Mouse (Mus musculus): ENCODE results near the gene Grk1. TPM values are rescaled to one million over a fixed set of nuclear protein-coding genes. Genes with fewer than 3 reads are reported as not detected.

The Grk1 gene
- polyA plus RNA-seq, 1 experiment from 2014 or later = not detected

- ATAC-seq (ENCODE audit: low read depth) = no peak
- H3K27ac ChIP-seq (ENCODE audit: low read length) = no peak overlapping the region
- 66% methylated on average over 10 of the region's 10 CpGs for WGBS
- no peak overlapping the region for H3K9ac ChIP-seq (ENCODE audit: low read length)
- no peaks in the 10 kb centered on the region for H3K36me3 ChIP-seq (ENCODE audit: control insufficient read depth, insufficient read depth, low read length)
- H3K4me2 ChIP-seq (ENCODE audit: low read depth, low read length) = no peak overlapping the region
- no peak overlapping the region for H3K4me3 ChIP-seq (ENCODE audit: low read length)
- no peaks in the 10 kb centered on the region for H3K4me1 ChIP-seq (replicated peaks; ENCODE audit: control insufficient read depth, insufficient read depth, low read length)
- H3K9me3 ChIP-seq (ENCODE audit: control insufficient read depth, low read length) = no peaks in the 10 kb centered on the region
- H3K27me3 ChIP-seq (ENCODE audit: control insufficient read depth, insufficient read depth, low read depth, low read length) = no peaks in the 10 kb centered on the region
Measured at GRCm38 (mm10) chr8:13415879-13416278, 11.0 kb downstream of the Grk1 start.

GRCm38 (mm10) chr8:13419111-13419639 lies 14.3 kb downstream of the Grk1 start:
- H3K4me3 ChIP-seq (ENCODE audit: low read length) = no peak overlapping the region
- H3K36me3 ChIP-seq (ENCODE audit: control insufficient read depth, insufficient read depth, low read length) = no peaks in the 10 kb centered on the region
- no peak for ATAC-seq (ENCODE audit: low read depth)
- WGBS = 61% methylated on average over 2 of the region's 2 CpGs
- H3K4me1 ChIP-seq (replicated peaks; ENCODE audit: control insufficient read depth, insufficient read depth, low read length) = no peaks in the 10 kb centered on the region
- no peaks in the 10 kb centered on the region for H3K27me3 ChIP-seq (ENCODE audit: control insufficient read depth, insufficient read depth, low read depth, low read length)
- no peaks in the 10 kb centered on the region for H3K9me3 ChIP-seq (ENCODE audit: control insufficient read depth, low read length)
- H3K27ac ChIP-seq (ENCODE audit: low read length) = no peak overlapping the region
- H3K4me2 ChIP-seq (ENCODE audit: low read depth, low read length) = no peak overlapping the region
- H3K9ac ChIP-seq (ENCODE audit: low read length) = no peak overlapping the region

GRCm38 (mm10) chr8:13420970-13421369 lies 16.1 kb downstream of the Grk1 start:
- WGBS = 83% methylated on average over 6 of the region's 6 CpGs
- Histone ChIP-seq H3K36me3 (ENCODE audit: control insufficient read depth, insufficient read depth, low read length) (no peaks in the 10 kb centered on the region), H3K27ac (ENCODE audit: low read length) (no peak overlapping the region), H3K27me3 (ENCODE audit: control insufficient read depth, insufficient read depth, low read depth, low read length) (no peaks in the 10 kb centered on the region), H3K9me3 (ENCODE audit: control insufficient read depth, low read length) (no peaks in the 10 kb centered on the region), H3K4me1 (replicated peaks; ENCODE audit: control insufficient read depth, insufficient read depth, low read length) (no peaks in the 10 kb centered on the region), H3K9ac (ENCODE audit: low read length) (no peak overlapping the region), H3K4me2 (ENCODE audit: low read depth, low read length) (no peak overlapping the region), H3K4me3 (ENCODE audit: low read length) (no peak overlapping the region)
- no peak for ATAC-seq (ENCODE audit: low read depth)

GRCm38 (mm10) chr8:13427351-13427750 lies 22.5 kb downstream of the Grk1 start:
- Histone ChIP-seq H3K4me2 (ENCODE audit: low read depth, low read length) (no peak overlapping the region), H3K4me3 (ENCODE audit: low read length) (no peak overlapping the region), H3K27me3 (ENCODE audit: control insufficient read depth, insufficient read depth, low read depth, low read length) (no peaks in the 10 kb centered on the region), H3K9ac (ENCODE audit: low read length) (no peak overlapping the region), H3K4me1 (replicated peaks; ENCODE audit: control insufficient read depth, insufficient read depth, low read length) (no peaks in the 10 kb centered on the region), H3K27ac (ENCODE audit: low read length) (0 out of 2 replicates have a peak overlapping the region, but pooled peaks have one; percentile 16), H3K9me3 (ENCODE audit: control insufficient read depth, low read length) (no peaks in the 10 kb centered on the region), H3K36me3 (ENCODE audit: control insufficient read depth, insufficient read depth, low read length) (no peaks in the 10 kb centered on the region)
- ATAC-seq (ENCODE audit: low read depth) = no peak
- 61% methylated on average over 6 of the region's 6 CpGs for WGBS

GRCm38 (mm10) chr8:13428156-13428555 lies 23.3 kb downstream of the Grk1 start:
- no peak for ATAC-seq (ENCODE audit: low read depth)
- no peaks in the 10 kb centered on the region for H3K9me3 ChIP-seq (ENCODE audit: control insufficient read depth, low read length)
- H3K4me1 ChIP-seq (replicated peaks; ENCODE audit: control insufficient read depth, insufficient read depth, low read length) = no peaks in the 10 kb centered on the region
- H3K27ac ChIP-seq (ENCODE audit: low read length) = no peak overlapping the region
- no peak overlapping the region for H3K9ac ChIP-seq (ENCODE audit: low read length)
- H3K4me2 ChIP-seq (ENCODE audit: low read depth, low read length) = no peak overlapping the region
- H3K36me3 ChIP-seq (ENCODE audit: control insufficient read depth, insufficient read depth, low read length) = no peaks in the 10 kb centered on the region
- WGBS = 70% methylated on average over 9 of the region's 9 CpGs
- no peaks in the 10 kb centered on the region for H3K27me3 ChIP-seq (ENCODE audit: control insufficient read depth, insufficient read depth, low read depth, low read length)
- no peak overlapping the region for H3K4me3 ChIP-seq (ENCODE audit: low read length)

GRCm38 (mm10) chr8:13430412-13430811 lies 25.5 kb downstream of the Grk1 start:
- no peaks in the 10 kb centered on the region for H3K9me3 ChIP-seq (ENCODE audit: control insufficient read depth, low read length)
- H3K36me3 ChIP-seq (ENCODE audit: control insufficient read depth, insufficient read depth, low read length) = no peaks in the 10 kb centered on the region
- WGBS = 65% methylated on average over 7 of the region's 7 CpGs
- H3K4me1 ChIP-seq (replicated peaks; ENCODE audit: control insufficient read depth, insufficient read depth, low read length) = no peaks in the 10 kb centered on the region
- no peak overlapping the region for H3K27ac ChIP-seq (ENCODE audit: low read length)
- no peak for ATAC-seq (ENCODE audit: low read depth)
- peaks cover 14% of the 10 kb centered on the region for H3K27me3 ChIP-seq (ENCODE audit: control insufficient read depth, insufficient read depth, low read depth, low read length)
- no peak overlapping the region for H3K4me3 ChIP-seq (ENCODE audit: low read length)
- no peak overlapping the region for H3K9ac ChIP-seq (ENCODE audit: low read length)
- H3K4me2 ChIP-seq (ENCODE audit: low read depth, low read length) = no peak overlapping the region

GRCm38 (mm10) chr8:13430866-13431265 lies 26.0 kb downstream of the Grk1 start:
- no peaks in the 10 kb centered on the region for H3K9me3 ChIP-seq (ENCODE audit: control insufficient read depth, low read length)
- H3K36me3 ChIP-seq (ENCODE audit: control insufficient read depth, insufficient read depth, low read length) = no peaks in the 10 kb centered on the region
- no peak overlapping the region for H3K9ac ChIP-seq (ENCODE audit: low read length)
- no peaks in the 10 kb centered on the region for H3K4me1 ChIP-seq (replicated peaks; ENCODE audit: control insufficient read depth, insufficient read depth, low read length)
- H3K27ac ChIP-seq (ENCODE audit: low read length) = no peak overlapping the region
- H3K4me2 ChIP-seq (ENCODE audit: low read depth, low read length) = no peak overlapping the region
- H3K4me3 ChIP-seq (ENCODE audit: low read length) = no peak overlapping the region
- no peak for ATAC-seq (ENCODE audit: low read depth)
- H3K27me3 ChIP-seq (ENCODE audit: control insufficient read depth, insufficient read depth, low read depth, low read length) = peaks cover 17% of the 10 kb centered on the region

GRCm38 (mm10) chr8:13433130-13433529 lies 28.2 kb downstream of the Grk1 start:
- H3K4me3 ChIP-seq (ENCODE audit: low read length) = no peak overlapping the region
- ATAC-seq (ENCODE audit: low read depth) = no peak
- H3K9me3 ChIP-seq (ENCODE audit: control insufficient read depth, low read length) = no peaks in the 10 kb centered on the region
- peaks cover 17% of the 10 kb centered on the region for H3K27me3 ChIP-seq (ENCODE audit: control insufficient read depth, insufficient read depth, low read depth, low read length)
- no peaks in the 10 kb centered on the region for H3K36me3 ChIP-seq (ENCODE audit: control insufficient read depth, insufficient read depth, low read length)
- H3K4me2 ChIP-seq (ENCODE audit: low read depth, low read length) = no peak overlapping the region
- H3K27ac ChIP-seq (ENCODE audit: low read length) = no peak overlapping the region
- no peaks in the 10 kb centered on the region for H3K4me1 ChIP-seq (replicated peaks; ENCODE audit: control insufficient read depth, insufficient read depth, low read length)
- WGBS = 61% methylated on average over 5 of the region's 5 CpGs
- no peak overlapping the region for H3K9ac ChIP-seq (ENCODE audit: low read length)

GRCm38 (mm10) chr8:13434889-13435288 lies 30.0 kb downstream of the Grk1 start, which contains the start of gene Tmem255b:
Gene Tmem255b, plus strand, starts transcription at chr8:13435189.
- Histone ChIP-seq H3K4me1 (replicated peaks; ENCODE audit: control insufficient read depth, insufficient read depth, low read length) (no peaks in the 10 kb centered on the region), H3K4me3 (ENCODE audit: low read length) (no peak within 1 kb of the TSS), H3K36me3 (ENCODE audit: control insufficient read depth, insufficient read depth, low read length) (no peaks in the 10 kb centered on the region), H3K9me3 (ENCODE audit: control insufficient read depth, low read length) (no peaks in the 10 kb centered on the region), H3K9ac (ENCODE audit: low read length) (no peak within 1 kb of the TSS), H3K4me2 (ENCODE audit: low read depth, low read length) (no peak within 1 kb of the TSS), H3K27ac (ENCODE audit: low read length) (no peak within 1 kb of the TSS), H3K27me3 (ENCODE audit: control insufficient read depth, insufficient read depth, low read depth, low read length) (peaks cover 17% of the 10 kb centered on the region)
- ATAC-seq (ENCODE audit: low read depth) = no peak
- 19% methylated on average over 10 of the region's 10 CpGs for WGBS

- 10% methylated on average over 8 of the region's 8 CpGs for WGBS
- no peaks in the 10 kb centered on the region for H3K36me3 ChIP-seq (ENCODE audit: control insufficient read depth, insufficient read depth, low read length)
- H3K9me3 ChIP-seq (ENCODE audit: control insufficient read depth, low read length) = no peaks in the 10 kb centered on the region
- no peak overlapping the region for H3K4me3 ChIP-seq (ENCODE audit: low read length)
- H3K27ac ChIP-seq (ENCODE audit: low read length) = no peak overlapping the region
- no peaks in the 10 kb centered on the region for H3K4me1 ChIP-seq (replicated peaks; ENCODE audit: control insufficient read depth, insufficient read depth, low read length)
- ATAC-seq (ENCODE audit: low read depth) = no peak
- no peak overlapping the region for H3K4me2 ChIP-seq (ENCODE audit: low read depth, low read length)
- H3K9ac ChIP-seq (ENCODE audit: low read length) = no peak overlapping the region
- peaks cover 17% of the 10 kb centered on the region for H3K27me3 ChIP-seq (ENCODE audit: control insufficient read depth, insufficient read depth, low read depth, low read length)
Measured at GRCm38 (mm10) chr8:13436052-13436451, 31.2 kb downstream of the Grk1 start.
